Mouse (Mus musculus): Measurements from ENCODE around the gene 2410002F23Rik.

DNA sequence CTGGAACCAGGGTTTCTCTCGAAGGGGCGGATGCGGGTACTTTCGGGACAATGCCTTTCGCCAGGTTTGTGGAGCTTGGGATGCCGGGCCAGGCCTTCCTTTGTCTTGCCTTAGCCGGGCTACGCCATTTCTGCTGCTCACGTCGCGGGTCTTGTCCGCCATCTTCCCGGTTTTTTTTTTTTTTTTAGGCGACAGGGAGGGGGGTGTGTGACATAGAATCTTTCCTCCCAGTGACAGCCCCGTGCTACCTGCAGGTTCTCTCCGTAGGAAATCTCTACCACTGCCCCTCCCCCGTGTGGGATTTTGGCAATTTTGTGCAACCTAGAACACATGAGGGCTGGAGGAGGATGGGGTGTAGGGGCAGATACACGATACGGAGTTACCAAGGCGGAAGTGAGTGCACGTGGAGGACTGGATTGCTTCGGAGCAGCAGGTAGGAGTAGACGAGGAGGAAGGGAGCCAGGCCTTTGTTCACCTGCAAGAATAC lies 505 bp downstream of the 2410002F23Rik start:
- TF ChIP-seq MYOG (IDR thresholded peaks at IDR 0.05; ENCODE audit: control insufficient read depth, extremely low read depth, insufficient read length), result no peak
- TF ChIP-seq MAX (IDR thresholded peaks at IDR 0.05), result no peak
- no peak for TF ChIP-seq CTCF (IDR thresholded peaks at IDR 0.05; ENCODE audit: control insufficient read depth, insufficient read depth, insufficient read length)
- no peak for TF ChIP-seq MYOD1 (IDR thresholded peaks at IDR 0.05; ENCODE audit: control insufficient read depth, insufficient read length, low read depth)
- TF ChIP-seq USF1 (IDR thresholded peaks at IDR 0.05; ENCODE audit: low read depth), result no peak
